Mouse (Mus musculus): ENCODE results near the gene Pgpep1l.

DNA sequence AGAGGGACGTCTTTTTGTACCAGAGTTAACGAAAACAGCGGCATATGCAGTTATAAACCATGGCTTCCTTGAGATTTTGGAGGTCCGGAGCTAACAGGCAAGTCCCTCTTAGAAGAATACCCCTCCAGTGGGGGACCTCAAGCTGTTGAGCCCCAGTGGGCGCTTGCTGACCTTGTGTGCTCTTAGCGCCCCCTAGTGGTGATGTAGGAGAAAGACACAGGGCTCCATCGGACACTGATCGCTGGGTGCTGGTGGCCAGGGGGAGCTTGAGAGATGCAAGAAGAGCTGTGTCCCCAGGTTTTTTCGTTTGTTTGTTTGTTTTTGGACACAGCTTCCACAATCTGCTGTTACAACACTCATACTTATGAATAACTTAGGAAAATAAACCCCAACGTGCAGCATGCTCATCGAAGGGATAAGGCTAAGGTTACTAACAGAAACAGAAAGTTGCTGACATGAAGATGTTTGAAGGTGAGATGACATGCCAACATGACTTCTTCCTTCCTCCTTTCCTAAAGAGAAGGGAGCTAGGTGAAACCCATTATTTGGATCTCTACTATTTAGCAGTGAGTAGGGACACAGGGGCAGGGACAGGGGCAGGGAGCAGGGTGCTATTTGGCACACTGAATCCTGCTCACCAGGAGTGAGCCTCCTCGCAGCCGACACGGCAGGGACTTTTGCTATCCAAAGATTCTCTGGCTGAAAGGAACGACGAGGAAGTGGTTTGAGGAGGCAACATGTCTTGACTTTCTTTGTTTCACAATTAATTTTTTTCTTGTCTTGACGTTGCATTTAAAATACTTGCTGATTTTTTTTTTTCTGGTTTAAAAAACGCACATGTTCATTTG, 38.8 kb upstream of the Pgpep1l start:
- TF ChIP-seq CTCF (IDR thresholded peaks at IDR 0.05; ENCODE audit: extremely low read depth, insufficient read length, insufficient replicate concordance, low read depth, low read length) (peak; percentile 96), POLR2A (IDR thresholded peaks at IDR 0.05; ENCODE audit: low read depth, low read length) (no peak)

Measured in small intestine, adult 2 months (tissue).